Mouse (Mus musculus): Measurements from ENCODE around the gene Gm47969.

The Gm47969 gene

DNA sequence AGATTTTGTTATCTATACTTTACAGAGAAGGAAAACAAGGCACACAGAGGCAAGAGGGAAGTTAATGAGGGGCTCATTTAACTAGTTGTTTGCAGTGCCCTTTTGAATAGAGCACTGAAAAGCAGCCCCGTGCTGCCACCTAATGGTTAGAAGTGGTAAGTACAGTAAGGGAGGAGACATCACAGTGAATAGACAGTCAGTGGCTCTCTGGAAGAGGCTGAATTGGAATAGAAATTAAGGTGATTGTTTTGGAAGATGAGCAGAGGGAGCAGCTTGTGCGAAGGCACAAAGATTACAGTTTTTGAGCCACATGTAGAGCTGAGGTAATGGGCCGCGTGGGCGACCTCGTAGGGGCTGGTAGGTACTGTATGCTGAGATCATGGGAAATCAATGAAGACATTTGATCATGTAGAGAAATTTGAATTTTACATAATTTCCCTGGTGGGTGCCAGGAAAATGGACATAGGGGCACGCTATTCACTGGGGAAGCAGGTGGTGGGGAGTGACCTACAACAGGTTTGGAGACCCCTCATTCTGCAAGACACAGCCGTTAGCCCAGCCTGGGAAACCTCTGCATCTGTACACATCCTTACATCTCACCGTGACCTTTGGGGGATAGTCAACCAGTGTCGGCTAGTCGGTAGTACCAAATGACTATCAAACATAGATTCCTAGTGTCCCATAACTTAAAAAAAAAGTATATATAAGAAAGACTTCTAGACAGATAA is 31.6 kb downstream of the Gm47969 start:
- DNase-seq (ENCODE audit: low spot score in 2 of 2): no peak

- DNase-seq (ENCODE audit: low spot score in 2 of 2): no peak
Measured at GRCm38 (mm10) chr1:83077016-83077415, 32.3 kb downstream of the Gm47969 start.

DNA sequence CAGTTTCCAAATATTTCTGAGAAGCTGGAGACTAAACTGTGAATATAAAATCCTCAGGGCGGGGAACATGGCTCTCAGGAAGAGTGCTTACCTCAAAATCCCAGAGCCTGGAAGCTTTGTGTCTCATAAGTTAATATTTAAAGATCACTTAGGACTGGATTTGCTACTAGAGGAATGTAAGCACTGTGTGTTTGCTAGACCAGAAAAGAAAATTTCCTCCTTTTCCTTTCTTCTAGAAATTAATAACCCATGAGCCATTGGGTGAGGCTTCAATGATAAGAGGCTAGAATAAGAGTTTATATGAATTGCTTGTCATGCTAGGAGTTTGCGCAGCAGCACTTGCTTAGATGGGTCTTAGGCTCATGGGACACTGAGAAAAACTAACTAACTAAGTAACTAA is 40.1 kb downstream of the Gm47969 start:
- no peak for DNase-seq (ENCODE audit: low spot score in 2 of 2)

GRCm38 (mm10) chr1:83091268-83091667 is 46.5 kb downstream of the Gm47969 start:
- no peak for DNase-seq (ENCODE audit: low spot score in 2 of 2)
